Mouse (Mus musculus) liver, embryonic 16.5 days (tissue): Measurements from ENCODE around the gene Slc16a3. TPM values are rescaled to one million over a fixed set of nuclear protein-coding genes. Genes with fewer than 3 reads are reported as not detected.

ENCODE experiments used
- ATAC-seq: fragments of 200-750 bp; cut with Nextera tagmentation; 2 replicates; pipeline ENCODE4 v1.8.0; 2017; ENCODE audit warnings: low read depth, mild to moderate bottlenecking, moderate number of reproducible peaks, moderate library complexity
- H3K27ac ChIP-seq: fragments of 300-500 bp; sonication (generic); 2 replicates; pipeline ENCODE4 v1.5.1; 2014; ENCODE audit warnings: mild to moderate bottlenecking, low read length
- H3K27me3 ChIP-seq: fragments of 300-500 bp; sonication (generic); 2 replicates; pipeline ENCODE4 v1.6.1; 2014; ENCODE audit warnings: low read depth, low read length, mixed read lengths; ENCODE audit not compliant: control insufficient read depth, insufficient read depth
- H3K36me3 ChIP-seq: fragments of 300-500 bp; sonication (generic); 2 replicates; pipeline ENCODE4 v1.6.1; 2014; ENCODE audit warnings: mild to moderate bottlenecking; ENCODE audit not compliant: control insufficient read depth, insufficient read depth
- H3K4me1 ChIP-seq: fragments of 300-500 bp; sonication (generic); 2 replicates; pipeline ENCODE4 v1.6.1; 2014; ENCODE audit warnings: low read depth, low read length, mixed read lengths; ENCODE audit not compliant: control insufficient read depth
- H3K4me2 ChIP-seq: fragments of 300-500 bp; sonication (generic); 2 replicates; pipeline ENCODE4 v1.6.1; 2014; ENCODE audit warnings: low read depth, low read length, mixed read lengths
- H3K4me3 ChIP-seq: fragments of 300-500 bp; sonication (generic); 2 replicates; pipeline ENCODE4 v1.5.1; 2014; ENCODE audit warnings: low read depth, mild to moderate bottlenecking, low read length
- H3K9ac ChIP-seq: fragments of 300-500 bp; sonication (generic); 2 replicates; pipeline ENCODE4 v1.6.1; 2014; ENCODE audit warnings: low read depth, low read length
- H3K9me3 ChIP-seq: fragments of 300-500 bp; sonication (generic); replicated peaks from 2 replicates; pipeline ENCODE4 v1.6.1; 2016; ENCODE audit warnings: low read length; ENCODE audit not compliant: control insufficient read depth
- WGBS: fragments of 180-500 bp; shearing (Covaris S2); extraction: QIAGEN DNeasy Blood & Tissue Kit; methylation state at CpG from one replicate; pipeline ENCODE4 v1.1.7; 2014; ENCODE audit not compliant: insufficient replicate concordance; 5-methylcytosine and 5-hydroxymethylcytosine counted together
- polyA plus RNA-seq: library from polyadenylated mRNA; unstranded; fragments of >200 nt; fragmentation: Nextera tagmentation; extraction: Ambion mirVana; gene quantifications from 2 replicates; pipeline ENCODE4 v1.2.1, GENCODE M21; 2015

Gene Slc16a3
- polyA plus RNA-seq, 1 experiment from 2014 or later, result 82.1 TPM

GRCm38 (mm10) chr11:120962050-120962771 is 13.9 kb downstream of the Slc16a3 start:
- 81% methylated on average over 13 of the region's 13 CpGs for WGBS
- H3K36me3 ChIP-seq, result peaks cover 70% of the 10 kb centered on the region
- H3K9ac ChIP-seq, result no peak overlapping the region
- ATAC-seq, result no peak
- no peaks in the 10 kb centered on the region for H3K27me3 ChIP-seq
- no peak overlapping the region for H3K27ac ChIP-seq
- H3K9me3 ChIP-seq, result no peaks in the 10 kb centered on the region
- no peak overlapping the region for H3K4me3 ChIP-seq
- H3K4me1 ChIP-seq, result peaks cover 17% of the 10 kb centered on the region
- no peak overlapping the region for H3K4me2 ChIP-seq

- peaks cover 15% of the 10 kb centered on the region for H3K4me1 ChIP-seq
- no peak overlapping the region for H3K27ac ChIP-seq
- no peaks in the 10 kb centered on the region for H3K27me3 ChIP-seq
- H3K9ac ChIP-seq, result no peak overlapping the region
- no peaks in the 10 kb centered on the region for H3K9me3 ChIP-seq
- H3K4me3 ChIP-seq, result no peak overlapping the region
- no peak overlapping the region for H3K4me2 ChIP-seq
- WGBS, result 80% methylated on average over 7 of the region's 7 CpGs
- no peak for ATAC-seq
- H3K36me3 ChIP-seq, result peaks cover 74% of the 10 kb centered on the region
These were observed 14.6 kb downstream of the Slc16a3 start for GRCm38 (mm10) chr11:120962909-120963308.

GRCm38 (mm10) chr11:120964195-120965157 is 16.2 kb downstream of the Slc16a3 start:
- no peak for ATAC-seq
- H3K4me3 ChIP-seq, result no peak overlapping the region
- H3K9me3 ChIP-seq, result no peaks in the 10 kb centered on the region
- peaks cover 80% of the 10 kb centered on the region for H3K36me3 ChIP-seq
- no peaks in the 10 kb centered on the region for H3K27me3 ChIP-seq
- peaks cover under 1% of the 10 kb centered on the region for H3K4me1 ChIP-seq
- WGBS, result 88% methylated on average over 10 of the region's 10 CpGs
- H3K4me2 ChIP-seq, result no peak overlapping the region
- H3K9ac ChIP-seq, result no peak overlapping the region
- no peak overlapping the region for H3K27ac ChIP-seq

GRCm38 (mm10) chr11:120965587-120965986 is 17.3 kb downstream of the Slc16a3 start:
- WGBS, result 81% methylated on average over 4 of the region's 4 CpGs
- ATAC-seq, result no peak
- Histone ChIP-seq H3K9me3 (no peaks in the 10 kb centered on the region), H3K36me3 (peaks cover 89% of the 10 kb centered on the region), H3K4me2 (no peak overlapping the region), H3K27ac (no peak overlapping the region), H3K27me3 (no peaks in the 10 kb centered on the region), H3K9ac (no peak overlapping the region), H3K4me1 (no peaks in the 10 kb centered on the region), H3K4me3 (no peak overlapping the region)

GRCm38 (mm10) chr11:120969742-120970141 is 21.5 kb downstream of the Slc16a3 start:
- Histone ChIP-seq H3K4me3 (no peak overlapping the region), H3K4me2 (no peak overlapping the region), H3K27me3 (no peaks in the 10 kb centered on the region), H3K9ac (no peak overlapping the region), H3K36me3 (peaks cover 90% of the 10 kb centered on the region), H3K27ac (no peak overlapping the region), H3K4me1 (no peaks in the 10 kb centered on the region), H3K9me3 (no peaks in the 10 kb centered on the region)
- 86% methylated on average over 5 of the region's 5 CpGs for WGBS
- no peak for ATAC-seq

- H3K9me3 ChIP-seq, result no peaks in the 10 kb centered on the region
- H3K4me2 ChIP-seq, result no peak overlapping the region
- H3K27ac ChIP-seq, result no peak overlapping the region
- no peak overlapping the region for H3K9ac ChIP-seq
- H3K4me1 ChIP-seq, result no peaks in the 10 kb centered on the region
- peaks cover 83% of the 10 kb centered on the region for H3K36me3 ChIP-seq
- WGBS, result 75% methylated on average over 5 of the region's 5 CpGs
- H3K27me3 ChIP-seq, result no peaks in the 10 kb centered on the region
- peak; percentile 61 for ATAC-seq
- H3K4me3 ChIP-seq, result no peak overlapping the region
These were observed 23.0 kb downstream of the Slc16a3 start for GRCm38 (mm10) chr11:120971237-120971636.

- Histone ChIP-seq H3K9me3 (no peaks in the 10 kb centered on the region), H3K4me2 (no peak overlapping the region), H3K9ac (no peak overlapping the region), H3K4me3 (no peak overlapping the region), H3K27me3 (no peaks in the 10 kb centered on the region), H3K36me3 (peaks cover 70% of the 10 kb centered on the region), H3K4me1 (no peaks in the 10 kb centered on the region), H3K27ac (no peak overlapping the region)
- WGBS, result 68% methylated on average over 6 of the region's 6 CpGs
- ATAC-seq, result no peak
These were observed 25.0 kb downstream of the Slc16a3 start for GRCm38 (mm10) chr11:120973318-120973717.

GRCm38 (mm10) chr11:120979711-120980426 is 31.6 kb downstream of the Slc16a3 start:
- peaks cover 36% of the 10 kb centered on the region for H3K36me3 ChIP-seq
- H3K4me1 ChIP-seq, result peaks cover 40% of the 10 kb centered on the region
- no peaks in the 10 kb centered on the region for H3K27me3 ChIP-seq
- peak; percentile 76 for ATAC-seq
- peak overlapping the region; percentile 41 for H3K4me3 ChIP-seq
- WGBS, result 43% methylated on average over 8 of the region's 8 CpGs
- H3K9me3 ChIP-seq, result no peaks in the 10 kb centered on the region
- peak overlapping the region; percentile 98 for H3K27ac ChIP-seq
- peak overlapping the region; percentile 61 for H3K9ac ChIP-seq
- H3K4me2 ChIP-seq, result peak overlapping the region; percentile 68
